Mouse (Mus musculus) layer of hippocampus, adult 9-11 months (tissue): Measurements from ENCODE around the gene Atg7.

Experiments used
- DNase-seq: peaks from one replicate; pipeline ENCODE4 v3.0.0; 2022

Atg7 gene

DNA sequence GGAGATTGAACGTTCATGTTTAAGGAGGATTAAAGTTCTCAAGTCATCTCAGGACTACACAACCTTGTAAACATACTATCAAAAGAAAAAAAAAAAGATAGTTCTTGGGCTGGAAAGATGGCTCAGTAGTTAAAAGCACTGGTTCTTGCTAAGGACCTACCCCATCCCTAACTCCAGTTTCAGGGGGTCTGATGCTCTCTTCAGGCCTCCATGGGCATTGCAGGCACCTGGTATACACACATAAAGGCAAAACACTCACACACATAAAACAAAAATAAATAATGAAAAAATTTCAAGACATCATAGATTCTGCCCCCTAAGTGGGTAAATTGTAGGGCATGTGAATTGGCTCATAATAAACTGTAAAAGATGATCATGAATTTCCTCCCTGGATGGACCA lies 42.5 kb downstream of the Atg7 start:
- DNase-seq: no peak

DNA sequence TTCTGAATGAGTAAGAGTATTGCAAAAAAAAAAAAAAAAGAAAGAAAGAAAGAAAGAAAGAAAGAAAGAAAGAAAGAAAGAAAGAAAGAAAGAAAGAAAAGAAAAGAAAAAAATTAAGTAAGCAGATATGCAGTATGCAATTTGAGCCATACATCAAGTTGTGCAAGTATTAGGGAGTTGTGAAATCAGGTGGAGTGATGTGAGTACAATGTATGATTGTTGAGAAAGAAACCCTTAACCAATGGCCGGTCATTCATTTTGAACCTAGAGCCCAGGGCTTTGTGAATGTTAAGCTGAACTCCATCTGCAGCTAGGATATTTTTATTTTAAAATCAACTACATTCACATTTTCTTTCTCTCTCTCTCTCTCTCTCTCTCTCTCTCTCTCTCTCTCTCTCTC lies 44.1 kb downstream of the Atg7 start:
- DNase-seq: no peak

DNA sequence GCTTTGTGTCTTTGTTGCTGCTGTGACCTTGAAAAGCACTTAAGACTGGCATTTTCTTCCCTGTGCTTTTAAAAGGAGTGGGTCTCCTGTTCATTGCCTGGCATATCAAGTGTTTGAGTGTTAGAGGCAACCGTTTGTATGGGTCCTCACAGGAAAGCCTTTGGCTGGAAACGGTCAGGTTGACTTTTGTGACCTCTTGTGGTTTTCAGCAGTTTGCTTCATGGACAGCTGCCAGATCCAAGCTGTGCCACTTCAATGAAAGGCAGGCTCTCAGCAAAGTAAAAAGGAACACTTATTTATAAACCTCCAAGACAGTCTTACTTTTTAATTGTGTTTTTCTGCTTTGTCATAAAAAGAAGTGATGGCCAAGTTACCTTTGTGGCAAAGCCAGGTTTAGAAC lies 47.8 kb downstream of the Atg7 start:
- no peak for DNase-seq

DNA sequence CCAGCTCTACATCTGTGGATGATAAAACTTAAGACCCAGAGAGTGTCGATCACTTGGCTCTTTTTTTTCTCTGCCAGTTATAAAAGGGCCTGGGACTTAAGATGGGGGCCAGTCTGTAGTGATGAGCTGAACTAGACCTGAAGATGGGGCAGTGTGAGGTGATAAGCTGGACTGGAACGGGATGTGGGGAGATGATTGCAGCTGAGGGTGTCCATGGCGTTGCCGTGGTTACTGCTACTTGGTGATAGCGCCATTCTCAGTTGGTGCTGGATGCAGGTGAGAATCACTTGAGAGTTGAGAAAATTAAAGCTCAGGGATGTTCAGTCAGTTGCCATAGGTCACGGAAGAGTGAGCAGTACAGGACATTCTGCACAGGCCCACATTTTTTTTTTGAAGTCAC lies 48.6 kb downstream of the Atg7 start:
- DNase-seq: no peak

DNA sequence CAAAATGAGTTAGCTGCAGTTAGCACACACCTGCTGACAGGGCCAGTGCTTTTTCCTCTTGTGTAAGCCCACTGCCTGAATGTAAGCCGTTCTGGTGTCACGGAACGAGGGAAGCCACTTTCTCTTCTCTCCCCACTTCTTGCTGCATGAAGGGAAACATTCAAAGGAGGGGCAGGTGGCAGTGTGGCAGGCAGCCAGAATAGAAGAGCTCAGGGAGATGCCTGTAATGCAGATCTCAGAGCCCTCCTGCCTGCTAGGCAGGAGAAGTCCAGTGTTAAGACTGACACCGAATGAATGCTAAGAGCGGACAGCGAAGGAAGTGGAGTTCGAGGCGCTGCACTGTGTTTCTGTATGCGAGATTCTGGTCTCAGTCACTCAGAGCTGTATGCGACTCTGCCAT lies 49.8 kb downstream of the Atg7 start:
- no peak for DNase-seq

GRCm38 (mm10) chr6:114697646-114698490 lies 55.0 kb downstream of the Atg7 start:
- DNase-seq: no peak

GRCm38 (mm10) chr6:114698578-114698977 lies 55.7 kb downstream of the Atg7 start:
- no peak for DNase-seq

GRCm38 (mm10) chr6:114700704-114701103 lies 57.8 kb downstream of the Atg7 start:
- DNase-seq: no peak

DNA sequence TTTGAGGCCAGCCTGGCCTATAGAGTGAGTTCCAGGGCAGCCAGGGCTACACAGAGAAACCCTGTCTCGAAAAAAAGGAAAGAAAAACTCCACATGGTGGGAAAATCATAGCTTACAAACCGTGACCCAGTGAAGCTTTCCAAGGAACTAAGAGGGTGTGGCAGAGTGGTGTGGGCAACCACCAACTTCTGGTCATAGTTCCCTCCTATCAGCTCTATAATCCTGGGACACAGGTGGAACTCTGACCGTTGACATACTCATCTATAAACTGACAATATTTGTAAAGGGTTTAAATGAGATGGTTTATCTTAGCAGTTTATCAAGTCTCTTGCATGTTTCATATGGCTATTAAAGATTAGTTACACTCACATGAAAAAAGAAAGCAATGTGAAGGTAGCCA lies 64.1 kb downstream of the Atg7 start:
- no peak for DNase-seq

DNA sequence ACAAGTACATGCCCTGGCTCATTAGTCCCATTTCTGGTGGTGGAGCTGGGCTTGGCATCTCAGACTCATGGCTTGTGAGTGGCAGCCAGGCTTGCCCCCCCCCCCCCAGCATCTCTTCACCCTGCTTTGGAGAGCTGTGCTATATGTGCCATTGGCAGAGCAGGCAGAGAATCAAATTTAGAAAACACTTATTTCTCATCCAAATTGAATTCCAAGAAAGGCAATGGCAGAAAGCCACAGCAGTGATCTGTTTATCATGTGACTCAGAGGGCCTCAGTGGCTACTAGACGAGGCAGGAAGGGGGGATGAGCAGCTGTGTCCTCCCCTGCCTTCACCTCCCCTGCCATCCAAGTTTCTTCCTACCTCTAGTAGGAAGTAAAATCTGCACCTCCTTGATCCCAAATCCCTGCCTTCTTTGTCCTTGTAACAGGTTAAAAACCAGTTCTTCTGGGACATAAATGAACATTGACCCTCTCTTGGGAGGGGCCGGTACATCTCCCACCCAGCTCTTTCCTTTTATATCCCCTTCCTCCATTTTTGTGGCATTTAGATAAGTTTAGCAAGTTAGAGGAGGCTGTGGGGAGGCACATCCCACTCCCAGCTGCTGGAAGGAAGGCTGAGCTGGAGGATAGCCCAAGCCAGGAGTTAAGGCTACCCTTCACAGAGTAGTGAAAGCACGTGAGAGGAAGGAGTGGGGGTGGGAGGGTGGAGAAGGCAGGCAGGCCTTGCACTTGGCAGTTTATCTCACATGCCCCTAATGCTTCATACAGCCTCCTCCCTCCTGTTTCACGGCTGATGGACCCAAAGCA lies 69.5 kb downstream of the Atg7 start:
- DNase-seq: peak; percentile 77

DNA sequence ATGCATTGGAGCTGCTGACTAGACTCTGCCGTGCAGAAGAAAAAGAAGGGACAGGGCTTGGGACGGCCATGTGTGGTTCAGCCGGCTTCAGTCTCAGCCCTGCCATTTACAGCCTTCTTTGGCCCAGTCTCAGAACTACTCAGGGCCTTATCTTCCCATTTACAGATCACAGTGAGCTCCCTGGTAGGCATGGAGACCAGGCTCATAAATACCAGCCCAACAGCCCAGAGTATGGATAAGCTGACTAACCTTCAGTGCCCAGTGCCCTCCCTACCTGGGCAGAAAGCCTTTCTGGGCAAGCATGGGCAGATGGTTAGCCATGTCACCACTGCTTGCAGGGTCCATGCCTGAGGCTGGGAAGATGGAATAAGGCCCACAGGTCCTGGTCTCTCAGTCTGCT lies 70.6 kb downstream of the Atg7 start:
- DNase-seq: no peak

DNA sequence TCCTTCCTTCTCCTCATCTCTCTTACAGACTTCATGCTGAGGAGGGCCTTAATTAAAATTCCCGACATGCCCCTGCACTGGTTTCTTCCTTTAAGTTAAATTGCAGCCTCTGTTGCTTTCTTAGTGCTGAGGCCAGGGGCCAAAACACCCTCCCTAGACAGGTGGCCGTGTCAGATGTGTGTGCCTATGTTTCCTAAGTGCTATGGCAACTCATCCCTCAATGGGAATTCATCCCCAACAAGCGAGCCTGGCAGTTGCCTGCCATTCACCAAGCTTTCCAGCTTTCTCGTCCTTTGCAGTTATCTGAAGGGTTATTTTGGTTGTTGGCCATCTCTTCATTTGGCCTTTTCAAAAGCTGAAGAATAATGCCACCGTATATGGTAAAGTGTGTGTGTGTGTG lies 71.8 kb downstream of the Atg7 start:
- DNase-seq: no peak

DNA sequence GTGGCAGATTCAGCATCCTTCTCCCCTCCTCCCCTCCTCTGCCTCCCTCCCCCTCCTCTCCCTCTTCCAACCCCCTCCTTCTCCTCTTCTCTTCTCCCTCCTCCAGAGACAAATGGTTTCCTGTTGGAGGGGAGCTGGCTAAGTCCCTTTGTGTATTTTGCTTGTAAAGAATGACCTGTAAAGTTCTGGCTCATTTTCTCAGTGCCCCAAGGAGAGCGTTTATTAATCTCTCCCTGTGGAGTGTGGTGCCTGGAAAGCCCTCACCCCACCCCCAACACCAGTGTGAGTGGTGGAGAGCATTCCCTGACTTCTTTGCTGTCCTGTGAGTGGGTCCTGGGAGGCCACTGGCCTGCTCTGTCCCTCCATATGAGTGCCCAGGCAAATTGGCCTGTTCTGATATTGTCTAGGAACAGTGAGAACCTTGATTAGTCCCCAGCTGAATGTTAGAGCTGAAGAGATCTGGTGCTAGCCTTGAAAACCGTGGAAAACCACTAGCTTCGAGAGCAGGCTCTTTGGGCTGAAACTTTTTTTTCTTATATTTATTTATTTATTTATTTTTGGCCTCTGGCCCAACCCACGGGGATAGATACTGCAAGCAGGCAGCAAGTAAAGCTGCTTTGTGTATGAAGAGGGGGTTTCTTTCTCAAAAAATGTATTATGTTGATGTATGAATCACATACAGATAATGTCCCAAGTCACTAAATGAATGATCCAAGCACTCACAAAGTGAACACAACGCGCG lies 72.6 kb downstream of the Atg7 start:
- DNase-seq: no peak

GRCm38 (mm10) chr6:114719100-114719499 lies 76.2 kb downstream of the Atg7 start:
- peak; percentile 70 for DNase-seq

DNA sequence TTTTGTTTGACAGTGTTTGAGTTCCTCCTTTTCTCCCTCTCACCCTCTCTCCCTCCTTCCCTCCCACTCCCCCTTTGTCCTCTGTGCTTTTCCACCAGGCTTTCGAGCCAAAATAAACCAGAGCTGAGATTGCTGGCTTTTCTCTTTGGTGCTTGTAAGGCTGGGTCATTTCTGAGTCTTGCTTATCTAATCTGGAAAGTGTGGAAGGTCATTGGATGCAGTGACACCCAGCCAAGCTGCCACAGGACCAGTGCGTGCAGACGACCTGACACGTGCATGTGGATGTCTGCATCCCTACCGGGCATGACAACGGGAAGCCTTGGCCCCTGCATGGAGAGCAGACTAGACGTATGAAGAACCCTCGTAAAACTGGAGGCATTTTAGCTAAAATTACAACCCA lies 76.8 kb downstream of the Atg7 start:
- DNase-seq: no peak

- DNase-seq: no peak
These were observed 79.1 kb downstream of the Atg7 start for GRCm38 (mm10) chr6:114722046-114722445.

GRCm38 (mm10) chr6:114723925-114724324 lies 81.0 kb downstream of the Atg7 start:
- peak; percentile 62 for DNase-seq

GRCm38 (mm10) chr6:114724351-114724750 lies 81.5 kb downstream of the Atg7 start:
- DNase-seq: no peak

DNA sequence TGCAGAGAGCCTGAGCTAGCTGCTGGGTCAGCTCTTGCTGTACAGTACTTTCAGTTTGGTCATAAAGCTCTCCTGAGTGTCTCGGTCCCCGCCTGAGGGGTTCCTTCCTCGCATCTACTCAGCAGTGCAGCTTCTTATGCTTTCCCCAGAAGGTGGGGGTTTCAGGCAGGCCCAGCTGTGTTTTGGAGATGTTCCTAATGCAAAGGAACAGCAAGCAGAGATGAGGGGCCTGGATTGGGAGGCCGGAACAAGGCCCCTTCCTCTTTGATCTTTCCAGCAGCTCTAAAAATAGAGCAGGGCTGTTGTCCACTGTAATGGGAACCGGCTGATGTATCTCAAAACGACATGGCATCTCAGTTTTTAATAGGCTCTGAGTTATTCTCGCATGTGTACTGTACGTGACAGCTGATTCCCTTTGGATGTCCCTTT lies 82.3 kb downstream of the Atg7 start:
- DNase-seq: no peak

GRCm38 (mm10) chr6:114726681-114727080 lies 83.8 kb downstream of the Atg7 start:
- DNase-seq: no peak

DNA sequence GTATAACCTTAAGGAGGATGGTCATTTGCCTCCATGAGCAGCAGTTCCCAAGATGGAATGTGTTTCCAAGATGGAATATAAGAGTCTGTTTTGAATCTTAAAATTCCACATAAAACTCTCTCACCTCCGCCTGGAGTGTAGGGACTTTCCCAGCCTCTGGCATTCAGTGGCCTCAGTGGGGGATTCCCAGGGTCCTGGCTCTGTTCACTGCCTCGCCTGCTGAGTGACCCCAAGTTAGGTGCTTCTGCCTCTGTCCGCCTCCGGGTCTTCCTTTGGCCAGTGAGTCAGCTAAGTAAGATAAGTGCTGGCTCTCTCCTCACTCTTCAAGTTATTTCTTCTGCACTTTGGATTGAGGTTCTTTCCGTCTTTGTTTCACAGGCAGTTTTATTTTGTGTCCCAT lies 90.3 kb downstream of the Atg7 start:
- DNase-seq: no peak

- no peak for DNase-seq
These were observed 90.8 kb downstream of the Atg7 start for GRCm38 (mm10) chr6:114733681-114734080.

GRCm38 (mm10) chr6:114735054-114735453 lies 92.2 kb downstream of the Atg7 start:
- DNase-seq: no peak

DNA sequence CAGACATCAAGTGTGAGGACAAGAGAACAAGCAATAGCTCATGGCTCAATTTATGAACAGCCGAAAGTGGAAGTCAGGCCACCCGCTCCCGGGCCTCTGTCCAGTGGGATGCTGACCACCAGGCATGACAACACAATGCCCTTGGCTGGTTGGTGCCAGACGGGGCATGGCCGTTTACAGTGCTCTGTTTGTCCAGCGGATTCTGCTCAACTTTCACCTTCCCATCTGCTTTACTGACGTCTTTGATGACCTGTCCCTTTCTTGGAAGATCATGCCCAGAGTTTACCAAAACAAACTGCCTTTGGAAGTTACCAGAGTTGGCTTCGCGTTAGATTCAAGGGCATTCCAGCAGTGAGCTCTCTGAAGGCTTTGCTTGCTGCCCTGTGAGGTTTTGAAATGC lies 93.5 kb downstream of the Atg7 start:
- no peak for DNase-seq
